Mouse (Mus musculus) cerebellum, postnatal 25 days (tissue): ENCODE data around the gene Scin.
"Not testable (repeated sequence)": the region's sequence is repeated elsewhere in the genome, so short reads cannot be mapped to it uniquely, and the experiment has no call there.

ENCODE experiments used
- DNase-seq, 2 experiments: peaks; one replicate each; pipeline ENCODE4 v3.0.0; 2021; ENCODE audit warnings: mixed read lengths in 2 of 2

Scin gene

DNA sequence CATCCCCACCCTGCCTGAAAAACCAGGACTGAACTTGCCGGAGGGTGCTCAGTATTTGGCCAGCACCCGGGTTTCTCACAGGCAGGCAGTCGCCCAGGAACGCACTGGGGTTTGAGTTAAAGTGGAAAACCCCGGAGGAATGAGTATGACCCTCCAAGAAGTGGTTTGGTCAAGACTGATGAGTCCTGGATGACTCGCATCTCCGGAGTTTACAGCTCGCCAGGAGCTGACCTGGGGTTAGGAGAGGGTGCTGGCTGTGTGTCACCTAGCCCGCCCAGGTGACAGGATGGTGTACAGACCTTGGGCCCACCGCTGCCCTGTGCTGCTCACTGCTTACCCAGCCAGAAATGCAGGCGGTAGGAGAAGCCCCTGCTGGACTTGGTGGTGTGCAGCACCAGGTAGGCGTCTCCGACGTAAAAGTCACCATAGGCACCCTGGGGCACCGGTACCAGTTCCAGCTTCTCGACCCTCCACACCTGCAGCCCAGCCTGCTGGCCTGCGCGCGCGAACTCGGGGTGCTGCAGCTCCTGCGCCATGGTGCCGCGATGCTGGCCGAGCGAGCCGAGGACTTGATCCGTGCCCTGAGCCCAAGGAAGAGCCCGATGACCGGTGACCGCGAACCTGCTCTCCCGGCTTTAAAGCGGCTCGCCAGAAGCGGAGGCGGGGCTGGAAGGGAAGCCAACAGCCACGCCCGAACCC lies at the start of gene Scin:
TSS of gene Scin (minus strand) at position 656 of the 699 bp plus-strand sequence.
- peak; percentile 11 to 42 for DNase-seq

DNA sequence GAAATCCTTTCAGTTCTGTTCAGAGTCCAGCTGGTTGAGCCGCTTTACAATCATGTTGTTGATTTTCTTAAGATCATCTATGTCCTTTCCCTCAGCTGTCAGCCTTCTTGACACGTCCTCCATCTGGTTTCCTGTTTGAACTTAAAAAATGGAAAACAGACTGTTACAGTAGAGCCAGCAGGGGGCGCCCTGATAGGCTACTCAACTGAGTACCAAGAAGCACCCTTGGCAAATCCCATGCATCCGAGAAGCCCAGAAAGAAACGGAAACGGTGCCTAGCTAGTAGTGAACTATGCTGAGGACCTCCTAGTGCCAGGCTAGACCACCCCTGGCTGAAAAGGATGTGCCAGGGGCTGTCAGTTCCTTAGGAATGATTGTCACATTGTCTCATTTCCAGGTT lies 43.1 kb upstream of the Scin start:
- DNase-seq: peak in 1 of 2 experiments; percentile 35

DNA sequence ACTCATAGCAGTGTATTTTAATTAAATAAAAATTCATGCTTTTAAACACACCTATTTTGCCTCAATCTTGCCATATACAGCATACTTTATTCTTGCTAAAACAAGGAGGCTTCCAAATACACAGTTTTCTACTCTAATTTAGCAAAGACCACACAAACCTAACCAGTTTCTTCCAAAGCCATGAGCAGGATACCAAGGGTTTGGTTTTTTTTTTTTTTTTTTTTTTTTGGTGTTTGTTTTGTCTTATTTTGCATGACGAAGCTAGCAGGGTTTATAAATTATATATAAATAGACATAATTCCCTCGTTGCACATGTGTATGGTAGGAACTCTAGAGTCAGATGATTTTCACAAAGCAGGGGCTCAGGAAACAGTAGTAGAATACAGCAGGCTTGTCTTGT lies 42.1 kb upstream of the Scin start:
- no peak for DNase-seq

DNA sequence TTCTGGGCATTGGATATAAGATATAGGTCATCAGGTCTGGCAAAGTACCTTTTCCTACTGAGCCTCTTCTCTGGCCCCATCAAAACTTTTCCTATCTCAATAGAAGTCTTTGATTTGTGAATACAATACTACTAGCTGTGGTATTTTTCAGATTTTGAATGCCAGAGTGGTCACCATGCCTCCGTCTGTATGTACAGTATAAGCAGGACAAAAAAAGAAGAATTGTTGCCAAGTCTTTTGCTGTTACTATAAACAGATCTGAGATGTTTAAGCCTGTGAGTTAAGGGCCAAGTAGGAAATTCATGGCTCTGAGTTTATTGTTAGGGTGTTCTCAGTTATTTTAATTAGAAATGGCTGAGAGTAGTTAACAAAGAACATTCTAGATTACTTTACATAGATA lies 41.1 kb upstream of the Scin start:
- DNase-seq: not testable (repeated sequence)

DNA sequence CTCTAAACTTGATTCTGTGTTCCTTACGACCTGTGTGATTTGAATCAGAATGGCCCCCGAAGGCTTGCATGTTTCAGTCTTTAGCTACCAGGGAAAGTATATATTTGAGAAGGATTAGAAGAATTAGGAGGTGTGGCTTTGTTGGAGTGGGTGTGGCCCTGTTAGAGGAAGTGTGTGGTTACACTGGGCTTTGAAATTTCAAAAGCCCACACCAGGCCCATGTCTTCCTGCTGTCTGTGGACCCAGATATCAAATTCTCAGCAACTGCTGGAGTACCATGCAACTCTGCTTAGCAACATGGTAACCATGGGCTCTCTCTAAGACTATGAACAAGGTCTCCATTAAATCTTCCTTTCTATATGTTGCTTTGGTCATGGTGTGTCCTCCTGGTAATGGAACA lies 37.6 kb upstream of the Scin start:
- DNase-seq: no peak

DNA sequence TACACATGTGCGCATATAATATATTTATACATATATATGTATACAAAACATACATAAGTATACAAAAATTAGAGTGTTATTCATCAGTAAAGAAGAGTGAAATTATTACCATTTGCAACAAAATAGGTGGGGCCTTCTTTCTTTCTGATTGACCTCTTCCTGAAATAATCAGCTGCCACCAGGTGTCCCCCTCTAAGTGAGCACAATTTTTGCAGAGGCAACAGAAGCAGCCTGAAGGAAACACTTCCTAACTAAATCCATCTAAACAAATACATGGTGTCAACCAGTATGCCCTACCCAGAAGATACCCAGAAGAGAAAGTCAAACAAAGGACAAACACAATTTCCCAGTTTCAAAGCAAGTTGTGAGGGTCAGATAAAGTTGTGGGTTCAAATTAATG lies 35.6 kb upstream of the Scin start:
- no peak for DNase-seq

DNA sequence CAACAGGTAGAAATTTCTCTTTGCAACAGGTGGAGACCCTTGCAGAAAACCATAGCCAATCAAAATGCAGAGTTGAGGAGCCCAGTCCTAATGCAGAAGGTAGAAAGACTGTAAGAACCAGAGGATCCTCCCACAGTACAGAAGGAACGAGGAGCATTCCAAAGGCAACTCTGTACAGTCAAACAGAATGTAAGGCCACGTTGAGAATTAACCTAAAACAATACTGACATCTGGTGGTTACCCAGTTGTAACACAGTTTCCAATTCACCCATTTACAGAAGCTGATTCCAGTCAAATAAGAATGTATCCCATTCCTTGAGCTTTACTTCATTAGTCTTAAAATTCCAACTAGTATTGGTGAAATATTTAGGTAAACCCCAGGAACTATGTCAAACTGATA lies 30.6 kb upstream of the Scin start:
- DNase-seq: peak in 1 of 2 experiments; percentile 8

DNA sequence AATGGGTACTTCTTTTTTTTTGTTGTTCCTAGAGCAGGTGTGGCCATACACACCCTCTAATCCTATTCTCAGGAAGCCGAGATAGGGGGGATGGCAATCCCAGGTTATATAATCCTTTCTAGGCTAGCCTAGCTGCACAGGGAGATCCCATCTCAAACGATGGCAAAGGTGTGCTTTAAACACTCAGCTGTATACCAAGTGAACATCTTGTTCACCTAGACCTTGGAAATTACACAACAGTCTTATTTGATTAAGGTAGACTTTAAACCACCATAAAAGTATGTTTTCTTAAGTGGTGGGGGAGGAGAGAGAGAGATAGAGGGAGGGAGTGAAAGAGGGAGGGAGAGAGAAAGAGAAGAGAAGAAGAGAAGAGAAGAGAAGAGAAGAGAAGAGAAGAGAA lies 26.7 kb upstream of the Scin start:
- DNase-seq: no peak

DNA sequence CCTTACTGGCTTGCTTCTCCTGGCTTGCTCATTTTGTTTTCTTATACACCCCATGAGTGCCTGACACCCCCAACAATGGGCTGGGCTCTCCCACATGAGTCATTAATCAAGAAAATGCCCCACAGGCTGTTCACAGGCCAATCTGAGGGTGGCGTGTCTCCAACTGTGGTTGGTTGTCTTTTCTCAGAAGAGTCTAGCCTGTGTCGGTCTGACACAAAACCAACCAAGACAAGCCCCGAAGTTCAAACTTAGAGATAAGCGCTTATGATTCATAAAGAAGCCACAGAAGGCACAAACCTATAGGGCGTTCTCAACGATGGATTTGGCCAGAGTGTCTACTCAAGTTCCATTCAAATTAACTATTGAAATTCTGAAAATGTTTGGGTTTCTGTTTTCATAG lies 20.2 kb upstream of the Scin start:
- no peak for DNase-seq

DNA sequence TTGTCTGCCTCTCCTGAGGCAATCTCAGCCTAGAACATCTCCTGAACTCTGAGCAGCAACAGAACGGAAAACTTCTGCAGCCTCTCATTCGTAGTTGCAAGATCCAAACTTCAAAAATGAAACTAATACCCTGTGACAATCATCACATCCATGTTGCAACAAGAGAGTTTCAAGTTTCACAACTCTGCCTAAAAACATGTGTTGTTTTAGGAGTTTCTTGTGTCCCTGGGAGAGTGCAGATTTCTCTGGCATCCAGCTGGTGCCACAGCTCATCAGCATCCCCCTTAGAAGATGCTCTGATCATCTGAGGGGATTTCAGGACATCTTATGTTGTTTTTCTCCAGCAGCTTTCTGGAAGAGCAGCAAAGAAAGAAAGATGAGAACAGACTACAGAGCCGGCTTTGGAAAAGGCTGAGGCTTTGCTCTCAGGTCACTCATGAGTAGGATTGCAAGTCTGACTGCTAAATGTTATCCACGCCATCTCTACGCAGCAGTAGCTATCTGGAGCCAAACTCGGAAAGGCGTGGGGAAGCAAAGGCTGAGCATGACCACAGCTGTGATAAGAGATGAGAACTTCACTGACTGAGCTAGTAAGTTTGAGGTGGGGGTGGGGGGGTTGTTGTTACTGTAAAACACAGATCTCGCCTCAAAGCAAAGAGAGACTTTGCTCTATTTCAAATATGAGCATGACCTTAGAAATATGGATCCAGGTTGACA lies 18.5 kb upstream of the Scin start:
- no peak for DNase-seq

DNA sequence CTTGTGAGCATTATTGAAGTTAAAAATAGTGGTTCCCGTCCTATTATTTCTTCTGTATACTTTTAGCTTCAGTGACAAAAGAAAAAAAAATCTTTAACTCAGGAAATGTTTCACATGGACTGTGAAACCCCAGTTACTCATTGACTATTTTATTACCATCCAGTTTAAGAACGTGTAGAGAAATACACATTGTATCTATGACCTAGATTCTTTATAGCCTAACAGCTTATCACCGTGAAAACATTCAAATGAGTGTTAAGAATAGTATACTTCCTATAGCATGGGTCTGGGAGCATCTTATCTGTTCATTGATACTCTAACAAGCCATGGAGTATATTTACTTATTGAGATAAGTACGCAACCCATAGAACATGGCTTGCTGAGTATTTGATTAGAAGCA lies 13.3 kb upstream of the Scin start:
- no peak for DNase-seq

DNA sequence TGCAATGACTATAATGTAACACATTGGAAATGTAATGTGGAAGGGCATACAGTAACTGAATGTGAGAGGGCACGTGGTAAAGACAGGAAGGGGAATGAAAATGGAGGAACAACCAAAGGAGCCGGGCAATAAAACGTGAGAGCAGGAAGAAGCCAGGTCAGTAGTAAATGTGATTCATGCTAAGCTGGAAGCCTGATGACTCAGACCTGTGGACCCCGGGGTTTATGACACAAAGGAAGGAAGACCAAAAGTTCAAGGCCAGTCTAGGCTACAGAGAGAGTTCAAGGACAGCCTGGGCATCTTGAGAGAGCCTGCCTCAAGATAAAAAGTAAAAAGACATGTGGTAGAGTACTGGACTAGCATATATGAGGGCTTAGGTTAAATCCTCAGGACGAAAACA lies 12.5 kb upstream of the Scin start:
- DNase-seq: no peak

DNA sequence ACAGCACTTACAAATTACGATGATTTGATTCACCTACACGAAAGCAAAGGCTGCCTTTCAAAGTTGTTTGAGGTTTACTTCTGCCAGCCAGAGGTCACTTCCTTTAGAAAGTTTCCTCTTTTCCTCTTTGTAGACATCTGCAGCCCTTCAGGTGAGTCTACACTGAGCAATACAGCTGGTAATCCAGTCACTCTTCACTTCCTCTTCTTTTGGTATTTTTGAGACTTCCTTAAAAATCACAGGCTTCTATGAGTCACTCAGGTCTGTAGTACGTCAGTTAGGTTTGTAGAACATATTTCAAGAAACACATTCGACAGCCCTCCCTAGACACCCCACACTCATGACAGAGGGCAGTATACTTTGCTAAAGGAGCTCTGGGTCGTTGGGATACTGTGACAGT lies 6.7 kb upstream of the Scin start:
- no peak for DNase-seq

DNA sequence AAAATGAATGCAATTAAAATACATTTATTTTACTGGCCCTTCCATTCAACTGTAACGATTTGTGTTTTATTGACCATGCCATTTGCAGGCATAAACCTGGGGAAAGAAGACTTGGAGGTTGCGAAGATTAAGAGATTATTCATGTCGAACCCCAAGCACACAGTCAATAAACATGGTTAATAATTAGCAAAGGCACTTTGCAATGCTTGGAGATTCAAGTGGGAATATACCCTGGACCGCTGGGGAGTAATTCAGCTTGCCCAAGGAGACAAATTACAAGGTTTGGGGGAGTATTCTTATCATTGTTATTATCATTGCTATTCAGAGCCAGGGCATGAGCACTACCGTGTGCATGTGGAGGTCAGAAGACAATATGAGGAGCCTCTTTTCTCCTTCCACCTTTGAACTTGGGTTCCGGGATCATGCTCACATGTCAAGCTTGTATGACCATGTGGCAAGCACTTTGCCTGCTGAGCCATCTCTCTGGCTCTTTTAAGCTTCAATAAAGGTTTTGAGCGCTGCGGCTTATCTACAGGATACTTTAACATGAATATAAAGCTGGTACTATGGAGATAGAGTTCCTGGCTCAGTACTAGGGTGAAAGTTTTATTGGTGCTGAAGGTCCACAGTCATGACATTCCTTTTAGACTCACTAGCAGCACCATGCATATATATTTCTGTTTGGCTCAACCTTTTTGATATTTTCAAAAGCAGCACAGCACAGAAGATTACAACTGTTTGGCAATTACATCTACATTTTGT lies 5.6 kb upstream of the Scin start:
- DNase-seq: no peak

DNA sequence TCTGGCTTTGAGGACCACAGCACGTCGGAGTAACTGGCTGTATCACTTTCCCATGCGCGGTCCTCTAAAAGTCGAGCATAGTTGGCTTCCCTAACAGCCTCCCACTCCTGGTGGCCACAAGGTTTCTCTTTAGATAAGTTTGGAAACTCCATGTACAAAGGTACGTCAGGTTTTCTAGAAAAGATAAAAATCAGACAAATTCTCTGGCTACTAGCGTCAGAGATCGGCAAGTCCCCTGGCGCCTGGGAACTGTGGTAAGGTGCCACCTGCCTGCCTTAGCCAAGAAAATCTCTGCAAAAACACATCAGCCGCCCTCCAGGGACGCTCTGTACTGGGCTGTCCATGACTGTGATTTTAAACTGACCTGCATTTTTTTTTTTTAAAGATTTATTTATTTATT lies 501 bp upstream of the Scin start:
- DNase-seq: no peak

DNA sequence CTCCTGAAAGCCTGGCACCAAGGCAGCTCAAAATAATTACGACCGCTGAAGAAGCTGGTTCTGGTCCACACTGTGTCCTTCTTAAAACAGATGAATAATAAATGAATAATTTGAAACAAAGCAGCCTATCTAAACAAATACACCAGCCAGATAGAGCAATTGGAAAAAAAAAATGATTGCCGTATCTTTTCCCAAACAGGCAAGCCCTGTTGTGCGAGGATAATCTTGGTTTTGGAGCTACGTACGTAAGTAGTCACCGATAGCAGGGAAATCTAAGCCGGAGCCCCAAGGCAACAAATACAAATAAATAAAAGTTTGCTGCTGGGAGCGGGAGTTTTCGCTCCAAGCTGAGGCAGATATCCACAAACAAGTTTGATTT lies 845 bp downstream of the Scin start:
- no peak for DNase-seq

DNA sequence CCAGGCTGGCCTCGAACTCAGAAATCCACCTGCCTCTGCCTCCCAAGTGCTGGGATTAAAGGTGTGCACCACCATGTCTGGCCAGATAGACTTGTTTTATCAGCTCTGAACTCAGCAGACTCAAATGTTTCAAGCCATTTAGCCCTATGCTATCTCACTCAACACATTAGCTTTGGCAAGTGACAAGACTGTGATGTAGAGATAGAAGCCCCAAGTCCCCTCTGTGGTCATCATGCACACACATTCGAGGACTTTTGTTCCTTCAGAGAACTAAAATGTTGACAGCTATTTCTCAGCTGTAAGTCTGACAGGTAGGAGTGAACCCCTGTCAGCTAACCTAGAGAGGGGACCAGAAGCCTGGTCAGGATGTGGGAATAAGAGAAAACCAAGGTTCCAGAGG lies 15.2 kb downstream of the Scin start:
- DNase-seq: no peak

DNA sequence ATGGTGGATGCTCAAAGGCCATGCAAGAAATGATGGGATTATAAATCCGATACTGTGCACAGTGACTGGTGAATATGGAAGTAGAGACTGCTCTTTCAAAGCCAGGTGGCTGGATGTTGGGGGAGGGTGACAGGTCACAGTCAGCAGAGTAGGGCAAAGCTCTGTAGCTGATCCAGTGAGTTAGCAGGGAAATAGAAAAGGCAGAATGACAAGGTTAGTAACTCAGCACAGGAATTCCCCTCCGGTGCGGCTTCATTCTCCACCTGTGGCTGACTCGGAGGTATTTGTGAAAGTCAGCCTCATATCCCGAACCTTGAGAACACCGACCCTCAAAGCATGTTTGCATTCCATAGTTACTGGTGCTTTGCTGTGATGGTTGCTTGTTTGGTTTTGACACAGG lies 17.0 kb downstream of the Scin start:
- DNase-seq: no peak

DNA sequence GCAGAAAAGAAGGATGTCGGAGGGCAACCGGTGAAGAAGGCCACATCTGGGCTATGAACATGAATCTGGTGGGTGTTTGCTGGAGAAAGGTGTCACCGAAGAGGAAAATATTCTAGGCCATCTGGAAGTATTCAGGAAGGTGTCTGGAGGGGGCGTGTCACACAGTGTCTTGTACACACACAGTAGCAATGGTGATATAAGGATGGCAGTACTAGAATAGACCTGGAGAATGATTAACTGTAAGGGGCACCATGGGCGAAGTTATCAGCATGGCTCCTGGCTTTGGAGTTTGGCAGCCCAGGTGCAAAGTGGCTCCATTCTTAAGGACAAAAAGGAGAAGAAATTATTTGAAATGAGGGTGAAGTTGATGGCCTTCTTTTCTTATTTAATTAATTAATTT lies 17.8 kb downstream of the Scin start:
- DNase-seq: no peak

DNA sequence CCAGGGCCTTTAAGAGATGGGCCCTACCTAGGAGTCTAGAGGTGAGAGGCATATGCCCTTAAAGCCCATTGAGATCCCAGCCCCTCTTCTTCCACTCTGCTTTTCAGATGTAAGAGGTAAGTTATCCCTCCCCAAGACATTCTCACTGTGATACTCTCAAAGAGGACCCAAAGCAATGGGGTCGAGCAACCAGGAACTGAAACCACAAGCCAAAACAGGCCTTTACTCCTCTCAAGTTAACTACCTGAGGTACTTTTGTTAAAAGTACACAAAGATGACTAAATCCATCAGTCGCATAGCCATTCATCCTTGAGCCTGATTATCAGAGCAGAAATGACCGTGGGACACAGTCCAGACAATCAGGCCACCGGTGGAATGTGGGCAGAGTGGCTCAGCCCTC lies 19.1 kb downstream of the Scin start:
- DNase-seq: no peak

DNA sequence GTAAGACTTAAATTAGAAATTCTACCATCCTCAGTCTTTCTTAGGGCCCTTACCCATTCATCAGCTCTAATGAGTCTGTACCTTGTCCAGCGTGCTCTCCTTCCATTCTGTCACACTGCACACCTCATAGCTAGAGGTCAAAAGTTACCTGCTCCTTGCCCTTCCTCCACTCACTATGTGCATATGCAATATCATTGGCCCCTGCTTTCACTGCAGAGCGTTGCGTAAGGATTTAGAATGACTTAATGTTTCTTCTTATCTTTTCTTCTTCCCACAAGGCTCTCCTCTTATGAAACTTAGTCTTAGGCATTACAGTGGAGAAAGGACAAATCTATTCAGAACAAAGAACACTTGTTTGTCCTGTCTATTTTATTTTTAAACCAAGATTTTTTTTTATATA lies 20.0 kb downstream of the Scin start:
- DNase-seq: no peak

DNA sequence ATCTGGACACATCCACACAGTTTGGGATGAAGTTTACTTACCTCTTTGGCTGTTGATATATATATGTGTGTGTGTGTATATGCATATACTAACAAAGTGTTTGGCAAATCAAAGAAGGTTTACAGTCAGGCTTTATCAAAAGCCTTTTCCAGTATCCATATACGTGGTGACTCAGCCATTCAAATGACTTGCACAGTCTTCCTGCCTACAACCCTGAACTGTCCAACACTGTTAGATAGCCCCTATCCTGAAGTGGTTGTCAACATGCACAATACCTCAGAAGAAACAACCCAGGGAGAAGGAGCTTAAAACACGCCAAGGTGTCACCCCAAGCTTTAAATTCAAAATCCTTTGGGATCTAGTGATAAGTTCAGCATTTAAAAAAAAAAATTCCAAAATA lies 20.4 kb downstream of the Scin start:
- DNase-seq: no peak

DNA sequence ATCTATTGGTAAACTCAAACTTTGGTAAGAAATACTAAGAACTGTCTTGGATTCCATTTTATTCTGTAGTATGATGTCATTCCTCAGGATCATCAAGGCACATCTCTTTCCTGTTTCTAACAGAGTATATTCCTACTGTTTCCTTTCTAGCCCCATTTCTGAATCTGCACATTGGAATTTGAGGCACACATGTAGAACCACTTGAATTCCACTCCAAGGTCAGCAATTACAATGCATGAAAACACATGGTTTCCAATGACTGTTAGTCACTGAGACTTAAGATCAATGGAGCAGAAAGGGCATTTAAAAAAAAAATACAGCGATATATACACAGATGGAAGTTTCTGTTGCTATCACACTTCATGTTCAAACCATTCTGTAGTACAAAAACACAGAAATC lies 24.8 kb downstream of the Scin start:
- no peak for DNase-seq

DNA sequence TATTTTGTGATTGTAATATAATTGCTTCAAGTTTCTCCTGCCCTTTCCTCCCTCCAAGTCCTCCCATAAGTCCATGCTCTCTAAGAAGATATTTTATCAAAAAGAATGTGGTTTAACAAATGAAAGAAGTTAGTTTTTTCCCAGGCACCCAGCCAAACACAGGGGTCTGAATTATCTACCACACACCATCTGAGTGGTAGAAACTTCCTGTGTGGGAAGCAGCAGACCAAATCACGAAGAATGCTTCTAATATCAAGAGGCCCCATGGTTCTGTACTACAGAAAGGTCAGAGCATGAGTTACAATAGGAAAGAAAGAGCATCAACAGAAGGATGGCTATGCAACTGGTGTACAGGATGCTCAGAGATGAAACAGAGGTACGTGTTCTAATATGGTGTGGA lies 25.9 kb downstream of the Scin start:
- DNase-seq: no peak
